Mouse (Mus musculus) lung, adult 2 months (tissue): ENCODE results near the gene Gm21761.
"Not testable (repeated sequence)": the region's sequence is repeated elsewhere in the genome, so short reads cannot be mapped to it uniquely, and the experiment has no call there.

Experiments used
- CTCF ChIP-seq: fragments of 200-500 bp; IDR thresholded peaks from 2 replicates; pipeline ENCODE4 v1.5.1; 2011; ENCODE audit warnings: mild to moderate bottlenecking, low read length, control low read depth; ENCODE audit not compliant: insufficient read depth
- POLR2A ChIP-seq: fragments of 200-500 bp; IDR thresholded peaks from 2 replicates; pipeline ENCODE4 v1.6.1; 2011; ENCODE audit warnings: low read depth, mild to moderate bottlenecking, control low read depth, low read length, borderline replicate concordance; ENCODE audit errors: extremely low read depth

- not testable (repeated sequence) for TF ChIP-seq CTCF, POLR2A
Observed at GRCm38 (mm10) chr13:119864395-119864999, 64.6 kb downstream of the Gm21761 start.
